Mouse (Mus musculus): ENCODE results near the gene Btbd2.
"Not testable (repeated sequence)": the region's sequence is repeated elsewhere in the genome, so short reads cannot be mapped to it uniquely, and the experiment has no call there.

Gene Btbd2

GRCm38 (mm10) chr10:80613821-80614220, 43.0 kb downstream of the Btbd2 start:
- CTCF ChIA-PET = no interaction called here

DNA sequence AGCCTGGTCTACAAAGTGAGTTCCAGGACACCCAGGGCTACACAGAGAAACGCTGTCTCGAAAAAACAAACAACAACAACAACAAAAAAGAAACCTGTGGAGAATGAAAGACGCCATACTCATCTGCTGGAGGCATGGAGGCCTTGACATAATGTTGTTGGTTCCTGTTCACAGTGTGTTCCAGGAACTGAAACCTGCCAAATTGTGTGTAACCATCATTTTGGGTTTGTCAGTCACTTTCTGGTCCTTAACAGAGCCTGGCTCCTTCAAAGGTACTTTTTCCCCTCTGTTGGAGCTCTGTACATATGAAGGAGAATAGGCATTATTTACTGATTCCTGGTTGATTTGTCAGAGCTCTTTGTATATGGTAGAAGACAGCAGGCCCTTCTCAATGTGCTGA, 45.0 kb downstream of the Btbd2 start:
- CTCF ChIA-PET = interaction anchor here (0.6 to 2.9 kb wide), 3 partner anchors 10 to 269 kb away, joined by 3 to 12 read pairs (median 3); partner anchors contain the start of gene Csnk1g2

DNA sequence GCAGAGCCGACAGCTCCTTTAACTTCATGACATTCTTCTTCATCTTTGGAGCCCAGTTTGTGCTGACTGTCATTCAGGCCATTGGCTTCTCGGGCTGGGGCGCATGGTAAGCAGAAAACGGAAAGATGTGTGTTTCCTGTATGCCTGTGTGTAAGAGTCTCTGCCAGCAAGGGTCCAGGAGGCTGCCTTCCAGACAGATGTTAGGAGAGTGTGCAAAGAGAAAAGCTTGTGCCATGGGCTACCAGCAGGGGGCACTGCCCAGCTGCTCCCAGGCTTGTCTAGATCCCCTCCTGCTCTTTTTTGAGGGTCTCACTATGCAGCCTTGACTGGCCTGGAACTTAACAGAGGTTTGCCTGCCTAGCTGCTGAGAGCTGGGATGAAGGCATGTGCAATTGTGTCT, 45.8 kb downstream of the Btbd2 start:
- CTCF ChIA-PET = interaction anchor here (0.5 to 2.9 kb wide), 6 partner anchors 10 to 133 kb away, joined by 3 to 12 read pairs (median 3); partner anchors contain the start of gene Csnk1g2

DNA sequence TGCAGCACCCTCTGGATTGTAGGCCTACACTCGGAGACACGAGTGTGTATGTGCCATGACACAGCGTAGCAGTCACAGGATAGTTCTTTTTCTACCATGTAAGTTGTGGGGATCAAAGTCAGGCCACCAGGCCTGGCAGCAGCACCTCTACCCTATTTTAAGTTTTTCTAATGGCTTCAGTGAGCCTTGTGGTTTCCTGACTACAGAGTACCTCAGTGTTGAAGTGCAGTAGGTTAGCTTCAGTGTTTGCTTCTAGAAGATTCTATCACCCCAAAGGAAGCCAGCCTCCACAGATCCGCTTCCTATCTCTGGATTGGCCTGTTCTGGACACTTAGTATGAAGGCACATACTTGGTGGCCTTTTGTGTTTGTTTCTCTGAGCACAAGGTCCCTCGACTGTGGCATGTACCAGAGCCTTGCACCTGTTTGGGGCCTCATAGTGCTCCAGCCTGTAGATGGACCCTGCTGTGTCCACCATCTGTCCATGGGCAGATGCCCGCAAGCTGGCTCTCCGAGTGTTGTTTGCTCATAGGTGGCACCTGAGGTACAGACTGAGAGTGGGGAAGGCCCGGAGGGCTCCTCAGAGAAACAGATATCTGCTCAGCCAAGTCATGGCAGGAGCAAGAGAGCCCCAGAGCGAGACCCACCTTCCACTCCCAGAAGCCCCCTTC, 46.6 kb downstream of the Btbd2 start:
- CTCF ChIA-PET = interaction anchor here (1.1 to 2.9 kb wide), 5 partner anchors 9 to 134 kb away, joined by 3 to 12 read pairs (median 3); partner anchors contain the start of gene Csnk1g2

GRCm38 (mm10) chr10:80609269-80609924, 47.5 kb downstream of the Btbd2 start:
- CTCF ChIA-PET = no interaction called here

DNA sequence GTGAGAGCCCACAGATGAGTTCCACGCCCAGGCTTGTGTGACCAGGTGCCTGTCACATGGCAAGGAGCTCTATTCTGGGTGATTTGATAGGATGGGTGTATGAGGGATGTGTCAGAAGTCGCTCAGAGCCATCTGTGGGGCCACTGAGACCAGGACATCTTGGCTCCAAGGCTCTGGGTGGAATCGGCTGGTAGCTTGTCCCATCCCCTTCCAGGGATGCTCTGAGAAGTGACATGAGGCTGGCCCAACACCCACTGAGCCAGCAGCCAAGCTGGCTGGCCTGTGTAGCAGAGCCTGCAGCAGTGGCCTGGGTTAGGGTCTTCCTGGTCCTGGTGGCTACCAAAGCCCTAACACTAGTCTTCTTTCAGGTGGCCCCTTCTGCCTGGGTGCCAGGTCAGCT, 48.4 kb downstream of the Btbd2 start:
- CTCF ChIA-PET = interaction anchor here (0.6 kb wide), 1 partner anchor 109 kb away, joined by 3 read pairs; no protein-coding TSS in a partner anchor

DNA sequence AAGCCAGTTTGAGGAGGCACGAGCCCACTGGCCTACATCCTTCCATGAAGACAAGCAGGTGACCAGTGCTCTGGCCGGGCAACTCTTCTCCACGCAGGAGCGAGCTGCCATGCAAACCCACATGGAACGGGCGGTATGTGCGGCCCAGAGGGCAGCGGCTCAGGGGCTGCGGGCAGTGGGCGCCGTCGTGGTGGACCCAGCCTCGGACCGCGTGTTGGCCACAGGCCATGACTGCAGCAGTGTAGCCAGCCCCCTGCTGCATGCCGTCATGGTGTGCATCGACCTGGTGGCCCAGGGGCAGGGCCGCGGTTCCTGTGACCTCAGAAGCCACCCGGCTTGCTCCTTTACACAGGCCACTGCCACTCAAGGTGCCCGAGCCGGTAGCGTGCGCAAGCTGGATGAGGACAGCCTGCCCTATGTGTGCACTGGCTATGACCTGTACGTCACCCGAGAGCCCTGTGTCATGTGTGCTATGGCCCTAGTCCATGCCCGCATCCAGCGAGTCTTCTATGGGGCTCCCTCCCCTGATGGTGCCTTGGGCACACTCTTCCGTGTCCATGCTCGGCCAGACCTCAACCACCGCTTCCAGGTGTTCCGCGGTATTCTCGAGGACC, 50.0 kb downstream of the Btbd2 start:
- CTCF ChIA-PET = no interaction called here

GRCm38 (mm10) chr10:80606306-80606705, 50.6 kb downstream of the Btbd2 start:
- CTCF ChIA-PET = no interaction called here

- CTCF ChIA-PET = not testable (repeated sequence)
Measured at GRCm38 (mm10) chr10:80605721-80606120, 51.1 kb downstream of the Btbd2 start, which contains the start of gene Gm49322. TSS of gene Gm49322 (plus strand) at chr10:80606021.

DNA sequence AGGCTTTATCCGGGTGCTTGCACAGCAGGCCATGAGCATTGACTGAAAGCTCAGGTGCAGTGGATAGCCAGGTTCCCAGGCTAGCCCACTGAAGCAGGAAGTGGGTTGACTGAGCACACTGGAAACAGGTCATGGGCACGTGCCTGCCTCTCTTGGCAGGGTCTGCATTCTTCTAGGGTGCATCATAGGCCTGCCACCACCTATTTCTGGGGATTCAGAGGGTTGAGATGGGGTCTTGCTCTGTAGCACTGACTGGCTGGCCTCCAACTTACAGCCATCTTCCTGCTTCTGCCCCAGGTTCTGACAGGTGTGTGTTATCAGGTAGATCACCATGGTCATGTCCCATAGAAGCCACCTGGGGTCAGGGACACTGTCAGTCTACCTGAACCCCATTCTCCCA, 51.9 kb downstream of the Btbd2 start:
- CTCF ChIA-PET = no interaction called here

GRCm38 (mm10) chr10:80604001-80604509, 52.8 kb downstream of the Btbd2 start:
- CTCF ChIA-PET = no interaction called here

GRCm38 (mm10) chr10:80603364-80603763, 53.5 kb downstream of the Btbd2 start:
- CTCF ChIA-PET = interaction anchor here (0.6 to 0.7 kb wide), 3 partner anchors 15 to 284 kb away, joined by 3 to 7 read pairs (median 3); no protein-coding TSS in a partner anchor

- CTCF ChIA-PET = interaction anchor here (0.6 to 0.7 kb wide), 3 partner anchors 15 to 284 kb away, joined by 3 to 7 read pairs (median 3); no protein-coding TSS in a partner anchor
Measured at GRCm38 (mm10) chr10:80602698-80603325, 54.1 kb downstream of the Btbd2 start, which contains the start of the genes Scamp4 and Adat3. TSS of gene Scamp4 (plus strand) at chr10:80602872. TSS of gene Adat3 (plus strand) at chr10:80602880.

GRCm38 (mm10) chr10:80596318-80596717, 60.6 kb downstream of the Btbd2 start:
- CTCF ChIA-PET = no interaction called here
